Mouse (Mus musculus) lung, postnatal 0 days (tissue): ENCODE results near the gene Tango2.

Source experiments
- CTCF ChIP-seq: IDR thresholded peaks from 2 replicates; pipeline ENCODE4 v1.5.1; 2016; ENCODE audit warnings: antibody characterized with exemption, mild to moderate bottlenecking
- EP300 ChIP-seq: IDR thresholded peaks from 2 replicates; pipeline ENCODE4 v1.6.1; 2016; ENCODE audit warnings: antibody characterized with exemption, mild to moderate bottlenecking, control low read depth

GRCm38 (mm10) chr16:18379338-18380001, 31.6 kb upstream of the Tango2 start:
- TF ChIP-seq CTCF, result no peak
- TF ChIP-seq EP300, result no peak
